Mouse (Mus musculus) common myeloid progenitor, adult 5-6 weeks (primary cell): ENCODE measurements at regions not wholly inside any gene's neighbourhood (a gene's known extent, or its start where the extent isn't known, plus 50 kb on each side); places are given as distances from the start of the nearest gene placed in this dataset.

Experiments
- ATAC-seq: replicated peaks from 2 replicates; pipeline ENCODE4 v1.8.0; 2016; ENCODE audit warnings: low read depth, mild to moderate bottlenecking, moderate TSS enrichment, inconsistent platforms; ENCODE audit not compliant: poor library complexity, severe bottlenecking

DNA sequence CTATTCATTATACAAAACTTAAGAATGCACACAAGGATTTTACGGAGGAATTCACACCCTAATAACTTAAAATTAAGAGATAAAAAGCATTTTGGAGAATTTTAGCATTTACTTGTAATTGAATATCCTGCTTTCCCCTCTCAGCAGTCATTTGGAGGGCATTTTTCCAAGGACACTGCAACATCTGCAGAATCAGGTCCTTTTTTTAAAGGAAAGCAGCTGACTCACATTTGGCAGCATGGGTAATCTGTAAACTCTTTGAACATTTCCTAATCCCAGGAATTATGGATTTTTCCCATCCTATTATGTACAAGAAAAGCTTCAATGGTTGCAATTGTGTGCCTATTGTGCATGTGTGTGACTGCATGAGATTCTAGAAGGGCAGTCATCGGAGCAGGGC is 112.0 kb downstream of the Gm19410 start:
- ATAC-seq, result no peak

DNA sequence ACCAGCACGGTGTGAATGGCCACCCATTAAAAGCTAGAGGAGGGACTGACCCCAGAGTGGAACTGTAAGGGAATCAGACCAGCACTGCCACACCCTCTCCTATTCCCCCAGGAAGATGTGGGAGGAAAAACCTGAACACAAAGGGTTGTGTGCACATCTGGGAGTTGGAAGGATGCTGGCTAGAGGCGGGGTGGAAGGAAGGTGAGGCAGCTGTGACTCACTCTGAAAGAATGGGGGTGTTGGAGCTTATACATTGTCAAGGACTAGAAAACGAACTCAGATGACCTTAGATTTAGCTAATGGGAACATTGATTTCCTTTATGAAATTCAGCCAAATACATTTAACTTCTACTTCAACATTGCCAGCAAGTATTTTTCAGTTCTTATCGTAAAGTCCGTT is 116.2 kb downstream of the Gm19410 start:
- ATAC-seq, result no peak

DNA sequence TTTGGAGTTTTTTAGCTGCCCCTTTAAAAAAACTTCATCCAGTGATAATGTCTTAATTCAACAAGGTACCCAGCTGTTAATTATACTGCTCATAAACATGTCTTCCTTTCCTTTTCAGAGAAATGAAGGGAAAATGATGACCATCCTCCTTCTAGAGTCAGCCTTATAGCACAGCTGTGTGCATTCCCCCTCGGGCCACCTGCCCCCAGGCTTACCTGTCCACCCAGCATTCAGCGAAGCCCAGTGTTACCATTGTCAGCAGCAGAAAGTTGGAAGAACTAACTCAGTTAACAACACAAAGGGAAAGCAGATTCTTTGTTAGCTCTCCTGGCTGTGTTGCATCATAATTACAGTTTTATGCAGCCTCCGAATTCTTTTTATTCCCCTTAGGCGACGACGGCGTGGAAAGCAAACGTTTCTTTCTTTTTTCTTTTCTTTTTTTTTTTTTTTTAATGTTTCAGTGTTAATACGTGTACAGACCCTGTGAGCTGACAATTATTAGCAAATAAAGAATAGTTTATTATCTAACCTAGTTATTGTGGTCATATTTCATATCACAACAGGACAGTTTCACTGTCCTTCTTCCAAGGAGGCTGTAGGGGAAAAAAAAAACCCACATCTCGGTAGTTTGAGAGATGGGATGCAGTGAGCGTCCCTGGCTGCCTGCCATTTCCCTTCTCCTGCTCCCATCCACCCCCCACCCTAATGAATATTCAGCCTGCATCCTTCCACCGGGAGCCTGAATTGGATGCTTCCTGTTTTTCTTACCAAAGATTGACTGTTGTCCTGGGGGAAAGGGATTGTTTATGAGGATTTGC is 117.3 kb downstream of the Gm19410 start:
- no peak for ATAC-seq

DNA sequence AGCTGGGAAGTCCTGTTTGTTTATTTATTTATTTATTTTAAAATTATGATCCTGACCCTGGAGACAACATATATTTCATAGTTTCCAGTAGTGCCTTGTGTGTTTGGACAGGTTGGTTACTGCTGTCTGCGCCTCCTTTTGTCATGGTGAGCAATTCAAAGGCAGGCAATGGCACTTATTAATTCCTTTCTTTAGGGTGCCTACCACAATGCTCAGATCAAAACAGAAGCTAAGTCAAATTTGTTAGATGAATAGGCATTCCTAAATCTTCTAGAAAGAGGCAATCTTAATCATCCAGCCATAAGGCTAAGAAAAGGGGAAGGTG is 117.8 kb downstream of the Gm19410 start:
- ATAC-seq, result no peak

DNA sequence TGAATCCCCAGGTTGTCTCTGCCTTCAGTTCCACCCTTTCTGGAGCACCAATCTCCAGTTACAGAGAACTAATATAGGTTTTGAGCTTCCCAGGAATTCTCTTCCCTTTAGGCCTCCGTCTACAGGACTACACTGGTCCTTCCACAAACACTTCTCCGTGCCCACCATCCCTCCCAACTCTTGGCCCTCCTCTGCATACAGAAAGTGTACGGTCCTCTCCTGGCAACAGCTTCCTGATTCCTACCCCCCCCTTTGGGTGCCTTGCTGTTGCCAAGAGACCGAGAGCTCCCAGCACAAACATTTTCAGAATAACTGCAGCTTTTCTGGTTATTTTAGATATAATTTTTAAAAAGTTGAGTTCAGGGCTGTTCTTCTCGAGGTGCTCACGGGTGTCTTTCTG is 119.0 kb downstream of the Gm19410 start:
- ATAC-seq, result no peak

- no peak for ATAC-seq
Observed at GRCm38 (mm10) chr8:35890083-35890482, 124.5 kb downstream of the Gm19410 start.

DNA sequence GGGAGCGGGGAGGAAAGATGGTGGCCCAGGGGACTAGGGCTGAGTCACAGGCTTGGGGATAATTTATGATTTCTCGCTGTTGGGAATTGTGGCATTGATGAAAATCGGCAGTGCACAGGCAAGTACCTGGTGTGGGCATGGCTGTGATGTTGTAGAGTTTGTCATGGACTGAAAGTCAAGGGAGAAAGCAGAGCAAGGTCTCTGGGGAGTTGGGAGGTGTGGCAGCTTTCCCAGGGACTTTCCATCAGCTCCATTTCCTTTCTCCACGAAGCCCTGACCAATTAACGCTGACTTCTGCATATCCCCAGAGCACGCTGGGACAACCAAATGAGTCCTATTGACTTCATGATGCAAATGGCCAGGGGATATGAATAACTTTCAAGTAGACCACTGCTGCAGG is 126.2 kb downstream of the Gm19410 start:
- ATAC-seq, result no peak

DNA sequence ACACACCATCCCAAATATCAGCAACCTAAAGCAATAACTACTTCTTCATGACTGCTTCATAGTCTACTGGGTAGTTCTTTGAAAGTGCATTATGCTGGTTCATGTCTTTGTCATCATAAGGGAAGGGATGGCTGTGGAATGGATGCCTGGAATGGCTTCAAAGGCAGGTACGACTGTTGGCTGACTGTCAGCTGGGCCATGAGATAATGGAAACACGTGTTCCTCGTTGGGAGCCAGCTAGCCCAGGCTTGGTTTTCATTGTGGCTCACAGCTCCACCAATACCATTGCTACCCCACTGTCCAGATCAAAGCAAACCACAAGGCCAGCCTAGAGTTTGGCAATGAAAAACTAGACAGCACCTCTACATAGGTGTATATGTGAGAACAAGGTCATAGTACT is 132.9 kb downstream of the Gm19410 start:
- ATAC-seq, result no peak

GRCm38 (mm10) chr8:35901490-35901889 is 135.9 kb downstream of the Gm19410 start:
- ATAC-seq, result no peak

GRCm38 (mm10) chr8:35904711-35905450 is 139.3 kb downstream of the Gm19410 start:
- no peak for ATAC-seq

DNA sequence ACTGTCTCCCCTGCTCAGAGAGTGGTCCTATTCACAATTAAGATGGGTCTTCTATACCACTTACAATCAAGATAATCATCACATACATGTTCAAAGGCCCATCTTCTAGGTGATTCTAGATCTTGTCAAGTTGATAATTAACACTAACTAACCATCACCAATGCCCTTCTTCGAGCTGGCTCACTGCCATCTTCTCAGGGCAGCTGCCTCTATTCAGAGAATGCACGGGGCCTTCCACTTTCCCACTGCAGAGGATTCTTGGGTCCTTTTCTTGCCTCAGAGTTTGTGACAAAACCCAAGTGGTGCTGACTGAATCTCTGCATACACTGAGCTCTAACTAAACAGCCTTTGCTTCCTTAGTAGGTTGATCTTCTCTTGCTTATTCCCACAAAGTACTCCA is 142.4 kb downstream of the Gm19410 start:
- ATAC-seq, result no peak

GRCm38 (mm10) chr8:35912264-35912663 is 146.7 kb downstream of the Gm19410 start:
- ATAC-seq, result no peak

DNA sequence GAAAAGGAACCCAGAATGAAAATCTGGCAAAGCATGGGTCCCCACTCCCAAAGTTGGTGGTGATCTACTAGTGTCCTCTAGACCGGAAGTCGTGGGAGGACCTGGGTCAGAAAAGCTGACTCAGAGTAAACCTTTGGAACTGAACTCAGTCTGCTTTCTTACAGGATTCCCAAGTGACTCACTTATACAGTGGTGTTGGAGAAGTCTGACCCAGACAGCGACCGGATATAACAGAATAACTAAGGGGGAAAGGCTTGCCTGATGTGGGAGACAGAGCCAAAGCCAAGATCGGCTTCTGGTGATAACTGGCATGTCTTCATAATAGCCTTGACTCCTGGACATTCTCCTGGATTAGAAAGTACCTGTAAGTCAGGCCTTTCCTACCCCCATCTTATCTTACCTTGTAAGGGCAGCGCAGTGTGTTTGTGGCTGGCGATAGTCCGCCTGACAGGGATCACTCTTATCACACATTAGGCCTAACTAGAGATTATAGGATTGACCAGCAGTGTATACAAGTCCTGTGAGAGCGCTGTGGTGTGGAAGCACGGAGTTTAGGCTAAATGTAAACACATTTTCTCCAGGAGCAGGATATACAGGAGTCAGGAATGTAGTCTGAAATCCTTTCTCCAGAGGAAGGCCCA is 150.4 kb downstream of the Gm19410 start:
- no peak for ATAC-seq

DNA sequence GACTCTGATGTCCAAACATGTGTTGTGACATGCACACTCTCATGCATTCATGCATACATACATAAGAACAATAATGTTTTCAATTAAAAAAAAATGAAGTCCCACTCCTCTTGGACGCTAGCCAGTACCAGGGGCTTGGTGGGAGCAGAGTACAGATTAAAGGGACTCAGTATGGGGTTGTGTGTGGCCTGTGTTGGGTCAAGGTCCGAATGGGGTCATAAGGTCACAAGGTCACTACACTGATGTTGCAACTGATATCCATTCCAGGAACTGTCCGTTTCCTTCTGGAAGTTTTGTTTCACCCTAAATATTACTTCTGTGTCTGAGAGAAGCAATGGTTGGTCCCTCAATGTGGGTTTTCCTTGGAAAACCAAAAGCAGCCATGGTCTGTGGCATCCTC is 152.0 kb downstream of the Gm19410 start:
- ATAC-seq, result no peak

GRCm38 (mm10) chr8:35919451-35919850 is 153.9 kb downstream of the Gm19410 start:
- ATAC-seq, result no peak

- ATAC-seq, result no peak
Observed at GRCm38 (mm10) chr8:35919859-35920675, 154.5 kb downstream of the Gm19410 start.

DNA sequence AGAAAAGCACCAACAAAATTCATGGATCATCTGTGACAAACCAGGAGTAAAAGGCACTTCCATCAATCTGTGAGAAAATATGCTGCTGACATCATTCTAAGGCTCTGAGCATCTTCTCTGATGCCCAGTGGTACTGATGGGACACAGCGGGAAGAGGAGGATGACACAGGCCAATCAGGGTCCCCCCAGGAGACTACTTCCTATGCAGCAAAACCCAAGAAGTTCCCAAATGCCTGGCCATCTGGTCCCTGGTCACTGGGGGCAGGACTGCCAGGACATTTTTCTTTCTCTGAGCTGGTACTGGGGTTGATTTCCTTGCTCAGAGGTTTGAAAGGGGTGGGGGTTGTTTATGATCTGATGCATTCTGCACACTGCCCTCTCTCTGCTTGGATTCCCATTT is 158.4 kb downstream of the Gm19410 start:
- no peak for ATAC-seq

DNA sequence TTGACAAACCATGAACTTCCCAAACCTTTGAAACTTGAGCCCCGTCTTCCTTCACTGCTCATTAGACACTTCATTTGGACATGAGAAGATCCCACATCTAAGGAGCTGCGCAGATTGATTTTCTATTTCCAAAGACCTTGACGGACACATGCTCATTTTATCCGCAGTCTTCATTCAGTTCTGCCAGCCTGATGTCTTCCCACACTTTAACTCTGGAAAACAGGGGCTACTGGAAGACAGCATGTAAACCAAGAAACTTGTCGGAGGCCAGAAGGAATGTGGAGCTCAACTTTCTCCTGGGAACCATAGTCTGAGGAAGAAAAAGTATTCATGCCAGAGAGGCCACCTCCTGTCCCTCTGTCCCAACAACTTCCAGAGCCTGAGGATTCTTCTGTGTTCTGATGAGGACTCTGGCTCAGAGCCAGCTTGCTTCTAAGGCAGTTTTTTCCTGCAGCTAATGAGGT is 161.8 kb downstream of the Gm19410 start:
- no peak for ATAC-seq

DNA sequence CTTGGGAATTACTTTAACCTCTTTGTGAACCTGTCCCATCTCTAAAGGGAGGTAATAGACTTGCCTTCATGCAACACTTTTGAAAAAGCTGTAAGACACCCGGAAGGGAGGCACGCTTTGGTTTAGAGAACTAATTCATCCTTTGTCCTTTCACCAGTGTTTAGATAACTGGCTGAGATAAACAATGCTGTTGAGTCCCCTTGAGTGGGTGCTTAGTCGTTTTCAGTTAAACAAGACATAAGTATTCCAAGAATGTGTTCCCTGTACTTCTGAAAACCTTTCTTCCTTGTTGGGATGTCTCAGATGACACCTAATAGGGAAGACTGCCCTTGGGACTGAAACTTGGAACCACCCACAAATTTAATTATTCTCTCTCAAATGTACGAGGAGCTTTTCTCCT is 164.7 kb downstream of the Gm19410 start:
- no peak for ATAC-seq
